Mouse (Mus musculus) ES-CJ7 (cell line): ENCODE data around the gene Spry1.
A peak's percentile ranks its signal among the peaks of the same experiment; 100 is the strongest.

Experiments used
- DNase-seq: peaks from one replicate; pipeline ENCODE4 v3.0.0; 2011; ENCODE audit warnings: low read depth, low spot score

Spry1 gene

GRCm38 (mm10) chr3:37641796-37642680 lies 2.3 kb downstream of the Spry1 start:
- DNase-seq: no peak

GRCm38 (mm10) chr3:37642681-37643214 lies 3.0 kb downstream of the Spry1 start:
- peak; percentile 85 for DNase-seq

- no peak for DNase-seq
These were observed 3.7 kb downstream of the Spry1 start for GRCm38 (mm10) chr3:37643411-37643810.

- no peak for DNase-seq
These were observed 4.2 kb downstream of the Spry1 start for GRCm38 (mm10) chr3:37643903-37644302.

GRCm38 (mm10) chr3:37645061-37645460 lies 5.3 kb downstream of the Spry1 start:
- DNase-seq: no peak

GRCm38 (mm10) chr3:37646221-37646620 lies 6.5 kb downstream of the Spry1 start:
- no peak for DNase-seq

DNA sequence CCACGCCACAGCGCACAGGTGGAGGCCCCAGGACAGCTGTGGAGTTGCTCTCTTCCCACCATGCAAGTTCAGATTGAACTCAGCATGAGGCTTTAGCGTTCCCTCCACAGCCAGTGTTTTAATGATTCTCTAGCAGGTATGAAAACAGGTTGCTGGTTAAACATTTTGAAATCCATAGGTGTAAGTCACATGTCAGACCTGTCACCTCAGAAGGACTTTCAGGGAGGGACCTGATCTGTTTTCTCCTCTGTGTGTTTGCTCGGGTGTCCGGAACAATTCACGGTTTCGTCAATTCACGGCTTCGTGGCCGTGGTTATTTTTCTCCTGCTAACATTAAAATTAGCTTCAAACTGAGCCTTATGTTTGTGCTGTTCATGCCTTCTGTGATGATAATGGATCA lies 7.5 kb downstream of the Spry1 start:
- DNase-seq: no peak

- no peak for DNase-seq
These were observed 8.5 kb downstream of the Spry1 start for GRCm38 (mm10) chr3:37648244-37648643.

GRCm38 (mm10) chr3:37649281-37649680 lies 9.5 kb downstream of the Spry1 start:
- DNase-seq: no peak

- DNase-seq: no peak
These were observed 12.8 kb downstream of the Spry1 start for GRCm38 (mm10) chr3:37652537-37652936.

DNA sequence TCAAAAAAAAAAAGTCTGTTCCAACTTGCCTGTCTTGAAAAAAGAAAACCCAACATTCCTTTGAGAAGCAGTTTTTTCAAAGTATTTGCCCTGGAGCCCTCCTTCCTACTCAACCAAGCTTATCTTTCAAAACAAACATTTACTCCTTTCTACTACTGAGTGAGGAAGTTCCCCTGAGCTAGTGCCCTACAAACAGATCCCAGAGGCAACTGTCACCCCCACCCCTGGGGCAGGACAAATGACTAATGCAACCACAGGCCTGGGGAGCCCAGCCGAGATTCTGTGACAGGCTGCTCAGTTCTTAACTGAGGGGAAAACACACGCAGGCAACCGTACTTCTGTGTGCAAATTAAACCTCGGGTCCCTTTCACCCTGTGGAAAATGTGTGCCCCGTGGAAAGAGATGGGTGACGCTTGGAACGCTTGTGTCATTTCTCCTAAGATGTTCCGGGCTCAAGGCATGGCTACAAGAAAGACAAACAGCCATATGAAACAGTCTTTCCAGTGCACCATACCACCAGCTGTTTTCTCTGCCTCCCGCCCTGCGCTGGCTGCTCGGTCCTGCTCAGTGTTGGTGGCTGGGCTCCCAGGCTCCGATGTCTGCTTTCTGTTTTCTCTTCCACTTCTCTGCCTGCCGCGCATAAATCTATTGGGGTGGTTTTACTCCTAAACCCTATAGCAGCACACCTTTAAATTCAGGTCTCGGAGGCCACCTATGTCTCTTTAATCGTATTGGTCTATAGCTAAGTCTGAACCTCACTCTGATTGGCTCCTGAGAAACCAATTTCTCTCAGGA lies 14.4 kb downstream of the Spry1 start:
- DNase-seq: no peak

DNA sequence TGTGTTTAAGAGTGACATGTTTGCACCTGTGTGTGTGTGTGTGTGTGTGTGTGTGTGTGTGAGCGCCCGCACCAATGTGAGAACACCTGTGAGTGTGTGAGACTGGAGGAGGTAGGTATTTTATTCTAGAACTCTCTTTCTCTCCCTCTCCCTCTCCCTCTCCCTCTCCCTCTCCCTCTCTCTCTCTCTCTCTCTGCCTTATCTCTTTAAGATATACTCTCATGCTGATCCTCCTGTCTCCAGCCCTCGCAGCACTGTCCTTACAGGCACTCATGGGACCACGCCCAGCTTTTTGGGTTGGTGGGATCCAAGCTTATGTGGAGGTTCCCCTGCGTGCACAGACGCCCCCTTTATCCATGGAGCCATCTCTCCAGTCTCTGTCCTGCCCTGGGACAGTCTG lies 15.0 kb downstream of the Spry1 start:
- DNase-seq: no peak

DNA sequence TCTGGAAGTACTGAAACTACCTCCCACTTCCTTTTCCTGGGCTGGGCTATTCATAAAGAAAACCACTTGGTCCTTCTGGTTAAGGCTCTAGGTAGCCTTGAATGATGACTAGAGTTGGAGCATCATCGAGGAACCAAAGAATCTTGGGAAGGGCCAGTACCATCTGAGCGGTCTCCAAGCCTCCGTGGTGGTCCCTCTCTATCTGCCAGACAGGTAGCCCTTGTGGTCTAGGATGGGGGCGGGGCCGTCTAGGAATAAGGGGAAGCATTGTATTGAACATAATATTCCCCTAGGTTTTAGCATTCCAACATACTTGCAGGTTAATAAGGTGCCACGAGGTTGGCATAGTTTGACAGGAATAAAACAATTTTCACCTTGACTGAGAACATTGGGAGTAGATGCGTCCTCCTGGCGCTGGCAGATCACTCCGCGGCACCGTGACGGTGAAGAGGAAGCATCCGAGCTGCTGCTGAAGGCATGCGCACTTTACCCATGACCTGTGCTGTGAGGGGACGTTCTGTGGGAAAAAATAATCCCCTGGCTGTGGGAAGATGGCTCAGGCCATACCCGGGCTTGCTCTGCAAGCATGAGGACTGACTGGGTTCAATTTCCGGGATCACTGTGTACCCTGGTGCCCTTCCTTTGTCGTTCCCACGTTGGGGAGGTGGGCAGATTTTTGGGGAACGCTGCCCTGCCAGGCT lies 16.3 kb downstream of the Spry1 start:
- peak; percentile 49 for DNase-seq

DNA sequence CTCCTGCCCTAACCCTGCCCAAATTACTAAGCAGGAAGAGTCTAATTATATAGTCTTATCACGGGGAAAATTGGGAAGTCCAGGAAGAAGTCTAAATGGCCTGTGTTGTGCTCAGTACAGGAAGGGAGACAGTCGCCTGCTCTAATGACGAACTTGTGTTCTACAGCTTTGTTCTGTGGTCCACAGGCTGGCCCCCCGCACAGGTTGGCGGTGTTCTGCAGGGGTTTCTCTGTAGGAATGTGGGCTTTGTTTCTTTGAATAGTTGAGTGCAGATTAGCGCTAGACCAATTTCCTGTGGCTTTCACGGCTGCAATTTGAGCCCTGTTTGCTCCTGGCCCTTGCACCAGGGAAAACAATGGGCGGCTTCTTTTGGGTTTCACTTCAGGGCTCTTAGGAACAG lies 17.3 kb downstream of the Spry1 start:
- peak; percentile 61 for DNase-seq

DNA sequence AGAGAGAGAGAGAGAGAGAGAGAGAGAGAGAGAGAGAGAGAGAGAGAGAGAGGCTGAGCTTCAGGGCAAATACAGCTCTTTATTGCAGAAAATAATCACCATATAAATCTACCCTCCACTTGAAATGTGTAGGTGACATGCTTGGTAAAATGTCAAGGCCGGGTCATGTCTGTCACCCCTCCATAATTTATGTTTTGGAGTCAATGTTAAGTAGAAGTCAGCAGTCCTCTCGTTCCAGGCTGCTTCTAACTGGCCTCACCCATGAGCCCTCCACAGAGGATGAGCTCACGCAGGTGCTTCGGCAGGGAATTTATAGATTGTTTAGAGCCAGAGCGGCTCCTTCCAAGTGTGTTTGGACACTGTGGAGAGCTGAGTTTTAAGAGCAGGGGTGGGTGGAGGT lies 18.4 kb downstream of the Spry1 start:
- DNase-seq: no peak

GRCm38 (mm10) chr3:37659621-37660020 lies 19.9 kb downstream of the Spry1 start:
- DNase-seq: no peak

- no peak for DNase-seq
These were observed 26.8 kb downstream of the Spry1 start for GRCm38 (mm10) chr3:37666291-37667118.

GRCm38 (mm10) chr3:37667119-37667467 lies 27.3 kb downstream of the Spry1 start:
- no peak for DNase-seq

DNA sequence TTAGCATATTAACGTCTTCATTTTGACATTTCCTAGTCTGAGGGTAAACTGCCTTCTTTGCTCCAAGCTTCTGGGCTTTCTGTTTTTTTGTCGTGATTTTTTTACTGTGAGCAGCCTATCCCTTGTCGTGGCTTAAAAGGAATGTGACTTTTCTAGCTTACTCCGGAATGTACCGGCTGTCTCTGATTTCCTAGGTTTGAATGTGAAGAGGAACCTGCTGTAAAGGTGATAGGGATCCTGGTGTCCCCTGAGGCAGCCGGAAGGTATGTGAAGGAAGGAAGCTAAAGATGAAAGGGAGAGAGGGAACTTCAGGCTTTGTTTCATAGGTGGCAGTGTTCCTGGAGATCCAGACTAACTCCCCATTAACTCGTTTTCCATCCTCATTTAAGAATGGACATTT lies 28.0 kb downstream of the Spry1 start:
- DNase-seq: peak; percentile 75

DNA sequence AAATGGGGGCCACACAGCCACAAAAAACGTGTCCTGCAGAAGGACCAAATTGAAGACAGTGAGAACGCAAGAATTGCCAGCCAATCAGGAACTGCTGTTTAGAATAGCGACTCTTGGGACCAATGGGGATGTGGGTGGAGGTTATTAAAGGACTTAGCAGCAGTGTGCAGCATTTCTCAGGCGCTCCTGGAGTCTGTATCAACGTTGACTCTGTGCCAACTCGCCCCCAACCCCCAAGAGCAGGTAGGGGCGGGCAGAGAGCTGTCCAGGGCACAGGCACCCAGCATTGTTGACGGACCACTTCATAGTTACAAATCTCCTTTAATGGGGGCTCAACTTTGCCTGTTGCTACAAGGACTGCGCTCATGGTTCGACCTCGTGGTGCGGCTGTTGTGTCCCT lies 28.9 kb downstream of the Spry1 start:
- DNase-seq: no peak

DNA sequence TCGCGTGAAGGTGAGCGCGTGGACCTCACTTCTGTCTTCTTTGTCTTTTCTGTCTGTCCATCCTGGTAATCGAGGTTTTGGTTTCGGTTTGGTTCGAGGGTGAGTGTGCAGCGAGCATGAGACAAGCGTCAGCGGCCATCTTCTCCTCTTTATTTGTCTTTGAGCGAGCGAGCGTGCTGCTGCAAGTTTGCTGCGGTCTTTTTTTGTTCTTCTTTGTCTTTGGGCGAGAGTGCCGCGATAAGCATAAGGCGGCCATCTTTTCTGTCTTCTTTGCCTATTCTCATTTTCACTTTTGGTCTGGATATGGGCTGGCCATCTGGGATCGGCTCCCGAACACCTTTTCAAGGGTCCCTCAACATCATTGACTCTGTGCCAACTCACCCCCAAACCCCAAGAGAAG lies 29.4 kb downstream of the Spry1 start:
- DNase-seq: no peak
